Mouse (Mus musculus) thymus, postnatal 36 days (tissue): ENCODE measurements around the gene Fbxl17.

Experiments used
- DNase-seq, 2 experiments: peaks; one replicate each; pipeline ENCODE4 v3.0.0; 2022; ENCODE audit warnings: mixed read lengths in 2 of 2

The Fbxl17 gene

DNA sequence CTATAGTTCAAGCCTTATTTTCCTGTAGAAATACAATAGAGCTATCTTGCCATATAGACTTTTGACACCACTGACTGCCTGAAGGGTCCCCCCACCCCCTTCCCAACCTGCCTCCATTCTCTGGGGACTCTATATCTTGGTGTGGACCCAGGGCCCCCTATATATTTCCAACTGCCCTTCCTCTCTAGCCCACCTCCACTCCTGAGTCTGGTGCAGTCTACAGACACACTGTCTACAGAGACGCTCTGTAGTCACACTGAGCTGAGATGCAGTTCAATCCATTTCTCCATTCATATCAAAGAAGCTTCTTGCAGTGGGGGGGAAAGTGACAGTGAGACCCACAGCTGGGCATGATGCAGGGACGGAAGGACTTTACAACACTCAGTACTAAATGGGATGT is 226.5 kb downstream of the Fbxl17 start:
- DNase-seq: no peak

DNA sequence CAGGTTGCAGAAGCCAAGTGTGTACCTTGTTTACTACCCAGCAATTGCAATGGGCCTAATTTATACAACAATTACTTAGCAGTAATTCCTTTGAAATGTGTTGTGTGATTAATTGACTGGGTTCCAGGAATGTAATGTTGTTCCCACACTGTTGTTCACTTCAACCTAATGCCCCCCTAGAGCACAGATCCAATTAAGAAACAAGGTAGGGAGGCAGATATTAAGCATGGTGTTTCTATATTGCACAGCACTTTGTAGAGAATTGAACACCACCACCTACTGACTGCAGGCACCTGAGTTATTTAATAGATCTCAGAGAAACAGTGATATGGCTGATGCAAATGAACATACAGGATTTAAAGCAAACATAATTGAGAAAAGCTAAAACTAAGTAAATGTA is 226.9 kb downstream of the Fbxl17 start:
- no peak for DNase-seq

DNA sequence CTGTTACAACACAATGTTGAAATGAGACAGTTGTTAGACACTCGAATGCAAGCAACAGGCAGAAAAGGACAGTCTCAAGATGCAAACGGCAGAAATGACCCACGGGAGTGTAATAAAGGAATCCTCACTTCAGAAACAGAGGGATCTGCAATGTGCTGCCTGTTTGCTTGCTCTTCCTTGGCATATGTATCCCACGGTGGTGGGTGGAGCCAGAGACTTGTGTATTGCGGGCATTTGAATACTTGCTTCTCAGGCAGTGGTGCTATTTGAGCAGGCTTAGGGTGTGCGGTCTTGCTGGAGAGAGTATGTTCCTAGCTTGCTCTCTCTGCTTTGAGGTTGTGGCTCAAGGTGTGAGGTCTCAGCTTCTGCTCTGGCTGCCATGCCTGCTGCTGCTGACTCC is 228.8 kb downstream of the Fbxl17 start:
- DNase-seq: no peak

DNA sequence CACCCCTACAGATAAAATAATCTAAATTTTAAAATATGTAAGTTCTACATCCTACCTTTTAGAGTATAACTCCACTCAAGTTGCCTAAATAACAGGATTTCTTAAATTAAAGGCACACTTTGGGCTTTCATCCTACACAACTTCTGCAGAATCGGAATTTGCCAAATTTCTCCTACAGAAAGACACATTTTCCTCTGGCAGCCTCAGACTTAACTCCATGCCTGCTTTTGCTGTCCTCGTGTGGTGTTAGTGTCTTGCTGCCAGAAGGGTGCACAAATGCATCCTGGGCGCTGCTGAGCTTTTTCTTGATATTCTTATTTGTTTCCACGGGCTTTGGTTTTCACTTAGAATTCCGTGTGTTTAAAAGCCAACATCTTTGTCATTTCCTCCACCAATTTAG is 229.3 kb downstream of the Fbxl17 start:
- DNase-seq: no peak

DNA sequence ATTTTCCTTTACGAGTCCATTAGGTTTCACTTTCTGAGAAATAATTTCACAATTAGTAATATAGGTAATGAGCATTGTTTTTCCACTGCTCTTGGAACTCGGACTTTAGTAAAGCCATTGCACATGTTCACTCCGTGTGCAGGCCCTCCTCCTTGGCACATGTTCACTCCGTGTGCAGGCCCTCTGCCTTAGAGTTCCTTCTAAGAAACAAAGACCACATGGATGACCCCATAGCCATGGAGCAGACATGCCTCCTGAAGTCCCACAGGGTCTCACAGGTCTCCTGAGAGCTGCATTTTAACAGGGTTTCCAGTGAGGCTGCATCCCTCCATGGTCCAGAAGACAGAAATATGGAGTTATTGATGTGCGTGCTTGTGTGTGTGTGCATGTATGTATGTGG is 237.1 kb downstream of the Fbxl17 start:
- DNase-seq: no peak

DNA sequence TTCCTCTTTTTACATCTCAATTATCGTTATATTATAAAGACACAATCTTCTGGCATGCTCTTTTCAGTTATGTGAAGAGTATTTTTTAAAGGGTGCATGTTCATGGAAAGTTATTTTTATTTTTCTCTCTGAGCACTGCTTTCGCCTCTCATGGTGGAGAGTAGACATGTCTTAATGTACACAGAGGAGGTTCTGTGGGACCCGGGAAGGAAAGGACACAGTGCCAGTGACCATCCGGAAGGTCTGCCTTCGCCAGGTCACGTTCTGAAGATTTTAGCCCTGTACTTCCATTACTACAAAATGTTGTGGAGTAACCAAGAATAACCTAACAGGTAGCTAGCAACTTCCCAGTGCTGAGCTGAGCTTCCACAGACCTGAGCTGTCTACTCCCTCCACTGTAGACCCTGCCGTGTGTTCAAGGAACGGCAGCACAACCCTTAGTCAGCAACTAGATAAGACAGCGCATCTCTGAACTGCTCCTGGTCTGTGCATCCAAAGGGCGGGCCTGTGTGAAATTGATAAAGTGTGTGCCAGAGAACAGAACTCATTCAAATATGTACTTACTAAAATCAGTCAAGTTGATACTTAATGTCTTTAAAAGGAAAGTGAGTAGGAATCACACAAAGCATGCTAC is 238.2 kb downstream of the Fbxl17 start:
- DNase-seq: no peak

DNA sequence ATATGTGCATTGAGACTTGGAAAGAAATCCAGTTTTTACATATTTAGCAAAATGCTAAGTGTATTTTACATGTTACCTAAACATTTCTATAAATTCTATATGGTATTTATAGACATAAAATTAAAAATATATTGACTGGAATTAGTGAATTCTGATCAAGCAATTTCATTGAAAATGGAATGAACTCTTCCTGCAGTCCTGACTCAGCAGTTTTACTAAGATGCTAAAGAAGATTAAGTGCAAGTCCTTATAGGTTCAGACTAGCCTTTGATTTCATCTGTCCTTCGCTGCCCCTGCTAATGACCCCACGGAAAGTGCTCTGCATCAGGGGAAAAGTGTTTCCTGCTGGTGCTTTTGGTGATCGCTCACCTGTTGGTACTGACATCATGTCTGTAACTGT is 240.7 kb downstream of the Fbxl17 start:
- DNase-seq: no peak

DNA sequence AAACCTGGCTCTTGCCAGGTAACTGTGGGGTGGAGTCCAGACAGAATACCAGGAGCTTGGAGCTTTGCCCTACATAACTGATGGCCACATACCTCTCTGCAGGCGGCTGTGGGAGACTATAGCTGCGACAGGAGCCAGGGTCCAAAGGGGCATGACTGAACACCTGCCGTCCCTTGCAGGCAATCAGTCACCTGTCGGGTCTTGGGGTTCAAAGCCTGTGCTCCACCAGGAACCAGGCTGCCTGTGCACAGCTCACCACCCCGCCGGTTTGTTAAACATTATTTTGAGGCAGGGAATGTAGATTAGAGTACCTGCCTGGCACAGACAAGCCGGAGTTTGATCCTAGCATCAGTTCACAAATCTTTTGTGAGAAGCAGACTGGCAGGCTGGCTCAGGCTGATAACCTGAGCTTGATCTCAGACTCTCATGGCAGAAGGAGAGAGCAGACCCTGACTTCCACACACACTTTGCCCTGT is 253.6 kb downstream of the Fbxl17 start:
- no peak for DNase-seq

DNA sequence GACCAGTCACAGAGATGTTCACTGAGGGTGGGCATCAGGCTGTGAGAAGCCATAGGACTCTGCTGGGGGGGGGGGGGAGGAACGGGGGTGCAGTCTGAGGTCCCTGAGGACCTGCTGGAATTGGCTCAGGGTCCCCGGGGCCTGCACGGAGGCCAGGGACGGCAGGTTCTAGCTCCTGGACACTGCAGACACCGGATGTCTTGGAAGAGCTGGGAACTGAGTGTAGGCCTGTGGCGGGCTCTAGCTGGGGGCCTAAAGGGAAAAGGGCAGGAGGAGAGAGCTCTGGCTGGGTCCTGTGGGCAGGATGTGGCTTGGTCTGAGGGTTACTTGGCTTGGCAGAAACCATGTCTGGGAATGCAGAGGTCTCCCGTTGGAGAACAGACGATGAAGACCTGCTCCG is 254.3 kb downstream of the Fbxl17 start:
- DNase-seq: no peak

DNA sequence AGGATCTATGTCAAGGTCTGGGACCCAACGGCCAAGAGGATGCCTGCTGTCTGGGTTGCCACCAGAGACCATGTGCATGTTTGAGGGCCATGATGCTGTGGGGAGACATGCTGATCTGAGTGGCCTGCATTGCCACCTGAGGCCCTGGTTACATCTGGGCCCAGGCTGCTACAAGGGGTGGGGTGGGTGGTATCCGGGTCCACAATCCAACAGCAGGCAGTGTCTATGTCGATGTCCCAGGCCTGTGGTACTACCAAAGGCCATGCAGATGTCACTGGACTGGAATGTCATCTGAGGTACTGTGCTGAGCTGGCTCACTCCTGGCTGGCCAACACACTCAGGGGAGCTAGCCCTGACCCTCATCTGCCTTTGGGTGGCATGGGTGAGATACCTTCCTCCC is 257.1 kb downstream of the Fbxl17 start:
- no peak for DNase-seq

DNA sequence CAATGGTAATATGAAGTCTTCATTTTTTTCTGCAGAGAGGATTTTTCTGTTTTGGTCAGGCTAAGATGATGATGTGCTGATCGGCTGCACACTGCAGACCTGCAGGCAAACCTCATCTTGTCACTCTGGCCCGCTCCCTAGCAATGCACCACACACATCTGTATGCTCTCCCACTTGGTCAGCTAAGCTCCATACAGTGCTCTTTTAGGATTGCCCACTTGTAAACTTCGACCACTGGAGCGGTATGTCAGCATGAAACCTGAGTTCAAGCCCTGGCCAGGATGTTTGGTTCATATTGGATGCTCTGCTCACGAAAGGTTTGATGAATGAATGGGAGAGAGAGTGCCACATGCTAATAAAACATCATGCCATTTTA is 259.1 kb downstream of the Fbxl17 start:
- no peak for DNase-seq

DNA sequence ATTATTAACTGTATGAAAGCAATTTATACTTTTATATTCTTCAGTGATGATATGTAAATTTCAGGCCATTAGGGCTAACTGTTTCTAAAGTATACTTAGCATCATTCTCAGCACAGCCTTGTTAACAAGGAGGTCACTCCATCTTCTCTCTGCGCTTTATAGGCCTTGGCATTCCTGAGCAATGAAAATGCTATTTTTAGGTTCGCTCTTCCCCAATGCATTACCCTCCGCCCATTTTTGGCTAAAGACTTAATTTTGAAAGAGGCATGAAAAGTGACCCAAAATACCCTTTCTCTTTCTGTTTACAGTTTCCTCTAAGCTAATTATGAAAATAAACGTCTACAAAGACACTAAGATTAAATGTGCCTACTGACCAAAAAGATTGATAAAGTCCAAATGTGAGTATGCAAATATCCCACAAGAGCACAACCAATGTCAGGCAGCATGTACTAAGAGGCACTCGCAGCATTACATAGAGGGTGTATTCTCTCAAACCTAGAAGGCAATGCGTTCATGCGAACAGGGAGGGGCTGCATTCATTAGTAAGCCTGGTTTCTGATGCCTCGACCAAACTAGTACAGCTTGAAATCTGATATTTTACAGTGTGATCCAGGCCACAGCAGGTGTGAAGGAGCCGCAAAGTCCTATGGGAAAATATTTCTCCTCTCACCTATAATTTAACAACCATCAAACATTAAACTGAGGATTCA is 259.6 kb downstream of the Fbxl17 start:
- no peak for DNase-seq

DNA sequence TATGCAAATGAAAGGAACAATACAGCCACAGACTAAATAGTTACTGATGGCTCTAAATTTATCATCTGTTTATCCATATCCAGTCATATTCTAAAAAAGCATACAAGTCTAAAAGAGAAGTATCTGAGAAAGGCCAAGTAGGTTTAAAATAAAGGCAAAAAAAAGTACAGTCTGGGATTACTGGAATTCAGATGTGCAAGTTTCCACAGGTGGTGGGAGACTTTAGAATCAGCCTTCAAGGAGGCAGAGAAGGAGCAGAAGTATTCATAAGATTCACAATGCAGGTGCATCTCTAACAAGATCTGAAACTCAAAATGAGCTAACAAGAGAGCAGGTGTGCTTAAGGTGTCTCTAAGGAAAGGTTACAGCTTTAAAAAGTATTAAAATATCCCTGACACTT is 263.0 kb downstream of the Fbxl17 start:
- no peak for DNase-seq

DNA sequence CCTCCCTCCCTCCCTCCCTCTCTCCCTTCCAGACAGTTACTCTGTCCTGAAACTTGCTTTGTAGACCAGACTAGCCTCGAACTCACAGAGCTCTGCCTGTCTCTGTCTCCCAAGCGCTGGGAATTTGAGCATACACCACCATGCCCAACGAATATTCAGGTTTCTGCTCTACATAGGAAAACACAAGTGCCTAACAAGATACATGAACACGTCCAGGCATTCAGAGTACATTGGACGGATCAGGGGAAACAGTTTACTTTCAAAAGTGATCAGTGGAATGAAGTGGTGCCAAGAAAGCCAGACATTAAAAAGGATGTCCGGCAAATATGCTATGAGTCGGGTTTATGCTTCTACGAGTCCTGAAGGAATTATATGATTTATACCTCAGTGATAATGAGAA is 263.6 kb downstream of the Fbxl17 start:
- no peak for DNase-seq

DNA sequence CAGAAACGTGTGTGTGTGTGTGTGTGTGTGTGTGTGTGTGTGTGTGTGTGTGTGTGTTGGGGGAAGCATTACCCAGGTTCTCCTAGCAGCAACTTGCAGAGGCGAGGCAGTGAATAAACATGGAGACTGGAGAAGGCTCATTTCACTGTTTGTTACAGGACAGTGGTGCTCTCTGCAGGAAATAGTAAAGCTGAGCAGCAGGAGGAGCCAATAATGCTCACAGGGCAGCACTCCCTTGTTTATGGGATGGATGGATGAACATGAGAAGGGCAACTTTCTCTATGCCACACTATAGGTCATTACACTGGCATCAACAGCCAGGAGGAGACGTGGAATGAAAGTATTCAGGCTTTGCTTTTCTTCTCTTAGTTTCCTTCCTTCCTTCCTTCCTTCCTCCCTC is 264.0 kb downstream of the Fbxl17 start:
- DNase-seq: no peak

DNA sequence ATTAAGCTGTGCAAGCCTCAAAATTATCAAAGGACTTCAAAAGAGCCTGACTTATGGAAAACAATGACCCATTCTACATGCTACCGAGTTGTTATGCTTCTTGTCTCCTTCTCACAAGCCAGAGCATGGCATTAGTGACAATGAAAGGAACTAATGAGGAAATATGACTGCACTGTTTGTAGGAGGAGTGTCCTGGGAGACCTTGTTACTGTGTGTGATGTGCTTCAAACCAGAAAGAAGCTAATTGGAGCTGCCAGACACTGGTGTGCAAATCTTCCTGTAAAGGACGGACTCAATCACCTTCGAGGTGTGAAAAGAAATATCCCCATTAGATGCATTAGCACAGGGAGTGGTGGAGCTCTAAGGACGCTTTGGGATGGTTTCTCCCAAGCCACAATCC is 270.7 kb downstream of the Fbxl17 start:
- no peak for DNase-seq

DNA sequence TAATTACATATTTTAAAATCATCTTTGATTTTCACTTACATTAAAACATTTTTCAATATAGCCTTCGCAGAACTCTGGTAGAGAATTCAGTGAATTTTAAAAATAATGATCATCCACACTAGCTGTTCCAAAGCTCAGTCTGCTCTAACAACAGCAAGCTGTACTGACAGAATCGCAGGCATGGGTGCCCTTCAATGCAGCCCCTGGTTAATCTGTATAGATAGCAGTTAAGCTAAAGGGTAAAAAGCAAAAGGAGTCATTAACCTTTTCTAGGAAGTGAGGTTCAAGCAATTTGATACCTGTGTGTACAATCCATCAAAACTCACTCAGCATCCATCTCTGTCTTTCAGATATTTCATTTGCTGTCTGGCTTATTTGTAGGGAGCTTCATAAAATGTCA is 273.4 kb downstream of the Fbxl17 start:
- no peak for DNase-seq

DNA sequence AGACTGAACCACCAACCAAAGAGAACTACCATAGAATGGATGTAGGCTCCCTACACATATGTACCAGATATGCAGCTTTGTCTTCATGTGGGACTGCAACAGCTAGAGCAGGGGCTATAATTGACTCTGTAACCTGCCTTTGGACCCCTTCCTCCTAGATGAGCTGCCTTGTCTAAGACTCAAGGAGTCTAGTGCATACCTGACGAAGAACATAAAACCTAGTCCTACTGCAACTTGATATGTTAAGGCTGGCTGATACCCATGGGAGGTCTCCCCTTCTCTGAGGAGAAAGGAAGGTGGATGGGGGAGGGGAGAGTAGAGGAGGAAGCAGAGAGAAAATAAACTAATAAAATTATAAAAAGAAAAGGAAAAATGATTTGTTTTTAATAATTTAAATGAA is 273.9 kb downstream of the Fbxl17 start:
- DNase-seq: no peak

DNA sequence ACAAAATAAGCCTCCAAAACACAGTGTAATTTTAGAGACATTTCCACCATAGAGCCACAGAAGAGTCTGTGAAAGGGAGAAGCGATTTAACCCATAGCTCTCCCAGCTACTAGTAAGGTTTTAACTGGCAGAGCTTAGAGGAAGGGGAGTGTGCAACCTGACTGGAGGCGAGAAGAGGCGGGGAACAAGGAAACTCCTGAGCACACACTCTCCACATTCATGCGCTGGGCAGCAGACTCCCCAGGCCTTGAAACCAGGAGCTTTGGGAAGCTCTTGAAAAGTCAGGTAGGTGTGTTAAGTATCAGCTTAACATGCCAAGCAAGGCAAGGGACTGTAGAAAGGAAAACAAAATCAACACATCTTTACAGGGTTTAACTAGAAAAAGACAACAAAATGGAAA is 276.1 kb downstream of the Fbxl17 start:
- no peak for DNase-seq

DNA sequence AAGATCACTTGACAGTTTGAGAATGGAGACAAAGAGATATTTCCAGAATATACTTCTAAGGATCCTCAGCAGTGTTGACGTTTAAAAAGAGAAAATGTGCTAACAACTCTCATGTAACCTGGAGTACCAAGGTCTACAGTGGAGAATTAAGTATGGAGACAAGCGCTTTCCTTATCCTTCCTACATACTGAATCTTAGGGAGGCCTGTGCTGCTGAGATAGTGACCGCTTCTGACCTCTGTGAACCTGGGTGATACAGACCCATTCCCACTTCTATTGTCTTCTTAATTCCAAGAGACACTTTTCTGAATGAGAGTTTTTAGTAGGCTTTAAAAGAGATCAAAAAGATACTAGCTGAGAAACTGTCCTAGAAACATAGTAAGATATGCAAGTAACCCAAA is 278.2 kb downstream of the Fbxl17 start:
- DNase-seq: no peak

DNA sequence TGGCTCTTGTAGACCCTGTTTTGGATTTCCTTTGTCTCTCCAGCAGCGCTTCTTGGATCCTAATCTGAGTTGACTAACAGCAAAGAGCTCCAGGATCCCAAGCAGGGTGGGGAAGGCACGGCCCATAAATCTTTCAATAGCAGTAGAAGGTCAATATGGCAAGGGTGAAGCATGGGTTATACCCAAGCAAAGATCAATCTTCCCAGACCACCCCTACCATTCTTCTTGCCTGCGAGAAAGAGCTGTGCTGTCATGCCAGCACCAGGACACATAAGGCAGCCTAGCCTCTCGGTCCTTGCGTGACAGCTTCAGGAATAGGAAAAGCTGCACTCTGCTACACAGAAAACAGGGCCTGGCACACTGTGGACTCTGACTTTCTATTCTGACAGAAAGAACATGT is 279.0 kb downstream of the Fbxl17 start:
- DNase-seq: no peak

DNA sequence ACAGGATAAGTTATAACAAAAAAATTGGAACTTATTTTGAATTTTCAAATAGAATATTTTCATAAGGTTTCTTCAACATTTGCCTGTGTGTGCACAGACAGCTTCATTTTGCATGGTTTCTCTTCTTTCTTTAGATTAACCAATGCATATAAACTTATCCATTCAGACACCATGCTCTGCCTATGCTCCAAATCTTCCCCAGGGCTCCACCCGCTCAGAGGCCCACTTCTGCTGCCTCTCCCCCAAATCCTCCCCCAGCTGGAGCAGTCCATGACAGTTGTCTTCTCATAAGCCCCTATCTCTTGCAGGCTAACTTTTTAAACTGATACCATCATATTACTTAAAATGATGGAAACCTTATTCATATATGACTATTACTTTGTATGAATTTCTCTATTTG is 282.8 kb downstream of the Fbxl17 start:
- no peak for DNase-seq

DNA sequence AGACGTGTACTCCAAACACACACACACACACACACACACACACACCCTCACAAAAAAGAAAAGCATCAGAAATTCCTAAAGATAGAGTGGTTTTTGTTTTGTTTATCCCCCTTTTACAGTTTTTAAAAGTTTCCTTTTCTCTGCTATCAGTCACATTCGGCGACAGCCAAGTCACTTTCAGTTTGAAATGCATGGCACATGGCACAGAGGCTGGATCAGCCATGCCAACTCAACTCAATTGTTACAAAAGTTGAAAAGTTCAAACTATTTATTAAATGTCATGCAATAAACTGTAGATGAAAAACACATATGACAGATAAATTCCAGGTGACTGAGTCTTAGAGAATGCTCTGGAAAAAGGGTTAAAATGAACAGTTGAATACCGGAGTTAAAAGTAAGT is 287.8 kb downstream of the Fbxl17 start:
- DNase-seq: no peak

DNA sequence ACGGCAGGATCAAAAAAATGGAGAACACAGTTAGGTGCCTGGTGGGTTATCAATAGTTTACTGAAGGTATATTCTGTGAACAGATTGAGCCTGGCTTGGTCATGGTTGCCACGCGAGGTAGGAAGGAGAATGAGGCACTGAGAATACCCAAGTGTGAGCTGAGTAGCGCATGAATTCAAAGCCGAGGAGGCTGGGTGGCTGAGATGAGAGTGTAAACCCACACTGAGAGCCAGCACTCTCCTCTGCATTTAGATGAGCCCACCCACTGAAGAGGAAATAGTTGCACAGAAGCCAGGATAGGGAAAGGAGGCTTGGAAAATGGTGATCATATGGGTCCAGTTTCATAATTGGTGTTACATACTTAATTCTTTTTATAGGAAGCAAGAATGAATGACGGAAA is 290.7 kb downstream of the Fbxl17 start:
- no peak for DNase-seq

DNA sequence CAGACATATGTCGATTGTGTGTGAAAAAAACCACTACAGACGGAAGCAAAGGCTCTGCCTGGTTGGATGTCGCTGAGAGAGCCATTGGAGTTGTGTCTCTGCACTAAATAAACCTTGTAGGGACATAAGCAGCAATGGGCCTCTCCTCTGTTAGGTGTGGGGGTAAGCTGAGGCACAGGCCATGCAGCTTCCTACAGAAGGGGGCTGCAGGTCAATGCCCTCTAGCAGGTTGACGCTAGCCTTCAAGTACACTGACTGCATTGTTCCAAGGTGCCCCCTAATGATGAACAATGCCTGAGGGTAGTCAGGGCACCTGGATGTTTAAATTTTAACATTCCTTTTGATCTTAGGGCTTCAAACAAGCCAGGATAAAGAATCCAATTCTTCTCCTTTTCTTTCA is 291.5 kb downstream of the Fbxl17 start:
- no peak for DNase-seq
